Mouse (Mus musculus) erythroblast, embryonic 14.5 days (primary cell): ENCODE data around the gene Ptpn3.

Experiments
- GATA1 ChIP-seq: IDR thresholded peaks from 2 replicates; pipeline ENCODE4 v1.6.1; 2012; ENCODE audit warnings: low read length, inconsistent platforms, mixed read lengths
- TAL1 ChIP-seq: IDR thresholded peaks from 3 replicates; pipeline ENCODE4 v1.6.1; 2012; ENCODE audit warnings: low read length, inconsistent platforms, mixed read lengths

- TF ChIP-seq TAL1 (no peak), GATA1 (no peak)
Measured at GRCm38 (mm10) chr4:57216535-57216934, 85.1 kb downstream of the Ptpn3 start.
